Mouse (Mus musculus) thymus, postnatal 36 days (tissue): ENCODE data around the gene Dedd2.
A peak's percentile ranks its signal among the peaks of the same experiment; 100 is the strongest.

ENCODE experiments used
- DNase-seq, 2 experiments: peaks; one replicate each; pipeline ENCODE4 v3.0.0; 2022; ENCODE audit warnings: mixed read lengths in 2 of 2

Gene Dedd2

GRCm38 (mm10) chr7:25246079-25246758, 25.8 kb upstream of the Dedd2 start:
- DNase-seq = no peak

DNA sequence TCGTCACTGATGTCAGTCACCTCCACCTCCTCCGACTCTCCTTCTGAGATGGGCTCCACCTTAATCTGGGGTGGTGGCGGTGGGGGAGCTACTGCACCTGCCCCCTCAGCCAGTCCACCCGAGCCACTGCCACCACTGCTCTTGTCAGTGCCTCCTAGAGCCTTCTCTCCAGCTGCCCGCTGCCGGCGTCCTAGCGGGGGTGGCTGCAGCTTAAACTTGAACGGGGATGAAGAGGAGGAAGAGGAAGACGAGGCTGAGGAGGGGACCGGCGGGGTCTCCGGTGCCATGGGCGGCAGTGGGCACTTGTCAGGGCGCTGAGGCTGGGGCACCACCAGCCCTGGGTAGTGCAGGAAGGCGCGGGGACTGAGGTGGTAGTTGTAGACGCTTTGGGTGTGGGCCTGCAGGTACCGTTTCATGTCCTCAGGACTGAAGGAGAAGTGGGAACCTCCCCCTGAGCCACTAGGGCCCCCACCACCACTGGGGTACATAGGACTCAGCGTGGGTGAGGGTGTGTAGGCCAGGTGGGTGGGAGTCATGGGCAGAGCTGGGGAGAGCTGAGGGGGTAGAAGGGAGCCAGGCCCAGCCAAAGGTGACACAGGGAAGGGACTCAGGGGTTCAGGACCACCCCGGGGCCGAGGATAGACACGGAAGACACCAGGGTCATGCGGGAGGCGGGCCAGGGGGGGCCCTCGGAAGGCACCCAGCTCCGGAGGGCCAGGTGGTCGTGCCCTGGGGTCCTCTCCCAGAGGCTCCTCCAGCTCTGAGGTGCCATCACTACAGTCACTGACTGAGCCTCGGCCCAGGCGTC, 24.4 kb upstream of the Dedd2 start:
- no peak for DNase-seq

GRCm38 (mm10) chr7:25243361-25243760, 22.9 kb upstream of the Dedd2 start:
- DNase-seq = no peak

GRCm38 (mm10) chr7:25241062-25241461, 20.6 kb upstream of the Dedd2 start:
- DNase-seq = no peak

DNA sequence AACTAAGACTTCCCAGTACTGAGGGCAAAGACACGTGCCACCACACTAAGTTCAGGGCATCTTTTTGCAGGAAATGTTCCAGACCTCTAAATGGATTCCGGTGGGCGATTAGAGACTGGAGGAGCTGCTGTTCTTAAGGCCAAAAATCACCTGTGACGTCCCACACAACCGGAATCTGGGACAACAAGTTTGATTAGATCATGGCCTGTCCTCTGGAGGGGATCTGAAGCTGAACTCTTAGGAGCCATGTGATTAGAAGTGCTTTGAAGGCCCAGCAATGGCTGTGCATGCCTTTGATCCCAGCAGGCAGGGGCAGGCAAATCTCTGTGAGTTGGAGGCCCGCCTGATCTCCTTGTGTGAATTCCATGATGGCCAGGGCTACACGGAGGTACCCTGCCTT, 20.2 kb upstream of the Dedd2 start:
- no peak for DNase-seq

DNA sequence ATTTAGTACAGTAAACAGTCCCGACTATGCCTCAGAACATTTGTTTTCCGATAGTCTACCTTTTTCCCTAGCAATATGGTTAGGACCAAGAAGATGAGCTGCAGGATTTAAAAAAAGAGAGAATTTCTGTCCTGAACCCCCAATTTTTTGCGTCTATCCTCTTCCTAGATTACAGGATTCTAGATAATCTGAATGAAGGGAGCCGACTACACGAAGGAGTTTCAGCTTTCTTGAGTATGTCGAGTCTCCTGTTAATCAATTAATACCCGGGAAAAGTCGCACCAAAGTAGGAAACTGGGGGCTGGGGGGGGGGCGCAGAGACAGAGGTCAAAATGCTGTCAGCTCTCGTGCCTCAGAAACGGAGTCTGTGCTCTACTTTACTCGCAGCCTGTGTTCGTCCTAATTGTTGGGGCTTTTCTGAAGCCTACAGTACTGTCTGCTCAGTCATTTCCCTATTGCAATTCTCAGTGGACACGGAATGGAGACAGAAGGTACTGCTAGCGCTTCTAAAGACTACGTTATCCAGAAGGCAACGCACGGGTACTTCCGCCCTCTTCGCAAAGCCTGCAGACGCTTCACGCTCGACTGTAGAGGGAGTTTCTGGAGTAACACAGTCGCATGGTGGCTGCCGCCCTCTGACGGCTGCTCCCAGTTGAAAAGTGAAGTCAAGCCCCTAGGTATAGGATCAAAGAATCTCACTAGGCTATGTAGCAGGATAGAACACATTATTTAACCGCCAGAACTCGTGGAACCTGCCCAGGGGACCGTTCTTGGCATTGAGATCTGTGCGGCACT, 18.6 kb upstream of the Dedd2 start:
- DNase-seq = peak; percentile 80 to 91

DNA sequence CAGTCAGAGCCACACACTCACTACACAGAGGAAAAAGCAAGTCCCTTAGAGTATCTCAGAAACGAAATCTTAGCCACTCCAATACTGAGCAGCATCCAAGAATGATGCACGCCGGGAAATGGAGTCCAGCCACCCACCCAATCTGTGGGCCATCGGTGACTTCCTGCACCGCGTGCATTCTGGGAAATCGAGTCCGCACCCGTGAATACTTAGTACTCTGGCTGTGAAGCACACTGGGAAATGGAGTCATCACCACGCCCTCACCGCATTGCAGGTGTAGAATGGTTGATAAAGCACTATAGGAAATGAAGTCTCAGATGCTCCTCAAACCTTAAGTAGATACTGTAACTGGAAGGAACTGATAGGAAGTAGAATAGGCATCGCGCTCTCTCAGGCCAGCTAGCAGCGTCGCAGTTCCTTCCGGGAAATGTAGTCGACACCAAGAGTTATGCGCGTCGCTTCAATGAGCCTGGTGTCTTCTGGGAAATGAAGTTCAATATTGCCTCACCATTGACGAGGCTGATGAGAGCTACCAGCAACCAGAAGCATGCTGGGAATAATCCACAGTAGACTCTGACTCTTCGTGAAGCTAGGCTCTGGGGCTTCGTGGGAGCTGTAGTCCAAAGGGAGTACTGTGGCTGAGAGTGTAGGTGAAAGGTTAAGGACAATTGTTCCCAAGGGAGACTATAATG, 17.7 kb upstream of the Dedd2 start:
- peak; percentile 87 to 93 for DNase-seq

DNA sequence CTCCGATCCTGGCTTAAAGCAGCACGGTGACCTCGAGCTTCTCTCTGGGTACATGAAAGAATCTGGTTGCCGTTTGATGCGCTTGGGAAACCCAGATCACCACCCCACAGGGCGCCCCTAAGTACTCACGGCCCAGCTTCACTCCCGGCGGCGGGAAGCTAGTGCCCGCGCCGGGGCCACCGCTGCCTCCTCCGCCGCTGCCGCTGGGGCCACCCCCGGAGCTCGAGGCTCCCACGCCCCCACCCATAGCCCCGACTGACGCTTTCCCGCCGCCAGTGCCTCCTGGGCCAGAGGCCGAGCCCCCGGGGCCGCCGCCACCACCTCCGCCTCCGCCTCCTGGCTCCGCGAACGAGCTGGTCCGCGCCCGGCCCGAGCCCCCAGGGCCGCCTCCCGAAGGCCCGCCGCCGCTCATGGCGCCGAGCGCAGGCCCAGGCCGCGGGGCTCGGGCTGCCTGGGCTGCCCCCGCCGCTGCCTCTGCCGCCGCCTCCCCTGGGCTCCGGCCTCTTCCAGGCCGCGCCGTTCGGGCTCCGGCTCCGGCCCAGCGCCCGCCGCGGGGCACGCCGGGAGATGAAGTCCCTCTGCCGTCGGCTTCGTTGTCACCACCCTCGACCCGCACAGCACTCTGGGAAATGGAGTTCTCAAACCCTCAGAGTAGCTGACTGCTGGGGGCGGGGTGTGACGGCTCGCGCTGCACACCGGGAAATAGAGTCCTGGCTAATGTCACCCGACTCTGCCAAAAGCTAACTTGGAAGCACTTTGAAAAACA, 17.0 kb upstream of the Dedd2 start, which contains the start of gene Gsk3a:
Gsk3a (minus strand) TSS at position 603 of the 766 bp plus-strand sequence.
- DNase-seq = peak; percentile 96 to 98

DNA sequence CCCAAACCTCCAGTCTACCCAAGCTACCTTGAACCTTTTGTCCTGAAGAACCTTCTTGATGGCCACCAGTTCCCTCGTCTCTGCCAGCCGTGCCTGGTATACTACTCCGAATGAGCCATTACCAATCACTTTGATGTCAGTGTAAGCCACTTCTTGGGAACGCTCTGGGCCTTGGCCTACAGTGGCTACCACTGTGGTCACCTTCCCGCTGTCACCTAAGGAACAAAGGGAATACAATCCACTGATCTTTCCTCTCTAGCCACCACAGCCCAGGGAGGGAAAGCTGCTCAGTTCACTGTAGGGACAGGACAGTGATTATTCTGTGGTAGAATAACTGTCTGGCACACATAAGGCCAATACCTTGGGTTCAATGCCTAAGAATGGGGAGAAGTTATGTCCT, 15.1 kb upstream of the Dedd2 start:
- DNase-seq = peak in 1 of 2 experiments; percentile 10

DNA sequence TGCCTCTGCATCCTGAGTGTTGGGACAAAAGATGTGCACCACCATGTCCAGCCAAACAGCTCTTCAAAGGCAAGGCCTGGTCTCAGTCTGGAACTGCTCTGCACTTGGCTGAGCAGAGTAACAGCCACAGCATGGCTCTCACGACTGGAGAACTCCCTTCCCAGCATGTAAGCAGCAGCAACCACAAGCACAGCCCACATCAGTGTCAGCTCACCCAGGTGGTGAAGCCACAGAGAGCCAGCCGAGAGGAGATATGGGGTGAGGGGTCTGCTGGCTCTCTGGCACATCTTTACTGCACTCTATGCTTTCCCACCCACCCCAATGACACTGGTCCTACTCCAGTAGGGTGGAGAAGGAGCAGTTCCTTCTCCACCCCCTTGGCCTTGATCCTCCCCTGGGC, 12.6 kb upstream of the Dedd2 start:
- peak; percentile 74 to 83 for DNase-seq

DNA sequence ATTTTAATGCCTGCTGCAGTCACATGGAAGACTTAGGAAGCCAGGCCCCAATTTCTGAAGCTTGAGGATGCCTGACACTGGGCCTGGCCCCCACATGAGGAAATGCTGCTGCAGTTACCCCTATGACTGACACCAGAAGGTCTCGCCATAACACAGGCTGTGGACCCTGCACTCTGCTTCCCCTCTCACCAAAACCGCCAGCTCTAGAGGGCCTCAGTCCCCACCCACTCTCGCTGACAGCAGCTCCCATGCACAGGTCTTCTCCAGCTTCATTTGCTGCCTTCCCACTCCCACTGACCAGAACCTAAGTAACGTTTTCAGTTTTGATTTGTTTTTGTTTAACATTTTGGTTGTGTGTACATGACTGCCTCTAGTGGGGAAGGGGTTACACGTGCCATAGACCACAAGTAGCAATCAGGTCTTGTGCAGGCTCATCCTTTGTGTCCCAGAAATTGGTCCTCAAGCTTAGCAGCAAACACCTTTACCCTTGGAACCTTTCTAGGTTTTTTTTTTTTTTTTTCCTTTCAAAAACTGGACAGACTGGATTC, 11.8 kb upstream of the Dedd2 start:
- DNase-seq = peak in 1 of 2 experiments; percentile 57

DNA sequence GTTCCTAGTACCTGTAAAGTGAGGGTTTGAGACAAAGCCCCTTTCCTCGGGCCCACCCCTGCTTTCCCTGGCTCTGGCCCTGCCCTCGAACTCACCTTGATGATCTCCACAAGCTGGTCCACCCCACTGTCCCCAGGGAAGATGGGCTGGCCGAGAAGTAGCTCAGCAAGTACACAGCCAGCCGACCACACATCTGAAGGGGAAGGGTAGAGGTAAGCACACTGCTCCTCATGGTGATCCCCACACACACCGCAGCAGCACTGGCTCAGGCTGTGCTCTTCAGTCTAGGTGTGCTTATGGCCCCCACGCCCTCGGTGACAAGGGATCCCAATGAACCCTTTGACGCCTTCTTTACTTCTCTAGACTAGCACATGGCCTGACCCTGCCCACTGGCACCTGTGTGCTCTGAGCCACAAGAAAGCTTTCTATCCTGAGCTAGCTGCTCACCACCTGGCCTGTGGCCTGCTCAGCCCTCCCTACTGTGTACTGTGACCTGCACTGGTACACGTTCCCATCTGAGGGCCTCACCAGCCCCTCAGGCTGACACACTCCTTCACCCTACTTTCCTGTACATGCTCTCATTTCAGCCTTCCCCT, 10.4 kb upstream of the Dedd2 start:
- peak in 1 of 2 experiments; percentile 63 for DNase-seq

GRCm38 (mm10) chr7:25227523-25228300, 7.3 kb upstream of the Dedd2 start:
- DNase-seq = no peak

- no peak for DNase-seq
Observed at GRCm38 (mm10) chr7:25222275-25222967, 2.0 kb upstream of the Dedd2 start.

DNA sequence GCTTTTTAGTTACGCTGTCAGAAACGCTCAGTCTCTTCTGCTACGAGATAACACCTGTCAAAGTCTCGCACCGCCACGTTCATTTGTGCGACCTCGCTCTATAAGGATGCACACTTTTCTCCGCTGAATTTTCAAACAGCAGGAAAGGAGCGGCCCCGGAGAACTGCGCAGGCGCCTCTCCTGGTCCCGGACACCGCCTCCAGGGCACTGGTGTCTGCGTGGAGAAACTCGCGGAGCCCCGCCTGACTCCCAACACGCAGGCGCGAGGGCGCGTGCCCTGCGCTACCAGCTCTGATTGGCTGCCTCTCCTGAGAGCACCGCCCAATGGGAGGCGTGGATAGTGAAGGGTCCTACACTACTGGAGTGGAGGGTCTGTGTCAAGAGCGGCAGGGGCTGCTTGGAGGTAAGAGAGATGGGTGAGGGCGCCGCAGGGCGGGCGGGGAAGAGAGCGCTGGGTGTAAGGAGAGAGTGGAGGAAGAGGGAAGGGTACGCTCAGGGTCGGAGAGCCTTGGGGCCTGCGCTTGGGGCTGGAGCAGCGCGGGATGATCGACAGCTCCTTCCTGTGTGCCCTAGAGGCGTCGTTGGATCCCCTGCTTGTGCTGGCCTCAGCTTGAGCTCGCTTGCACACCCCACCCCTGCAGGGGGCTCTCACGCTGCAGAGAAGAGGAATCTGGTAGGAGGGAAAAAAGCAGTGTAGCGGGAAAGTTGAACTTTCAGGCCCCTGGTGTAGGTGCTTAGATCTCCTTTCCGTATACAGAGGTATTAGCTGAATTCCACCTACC, 878 bp upstream of the Dedd2 start, which contains the start of gene Zfp526:
Zfp526 (plus strand) TSS at position 324 of the 782 bp plus-strand sequence.
- DNase-seq = peak; percentile 98 to 100

DNA sequence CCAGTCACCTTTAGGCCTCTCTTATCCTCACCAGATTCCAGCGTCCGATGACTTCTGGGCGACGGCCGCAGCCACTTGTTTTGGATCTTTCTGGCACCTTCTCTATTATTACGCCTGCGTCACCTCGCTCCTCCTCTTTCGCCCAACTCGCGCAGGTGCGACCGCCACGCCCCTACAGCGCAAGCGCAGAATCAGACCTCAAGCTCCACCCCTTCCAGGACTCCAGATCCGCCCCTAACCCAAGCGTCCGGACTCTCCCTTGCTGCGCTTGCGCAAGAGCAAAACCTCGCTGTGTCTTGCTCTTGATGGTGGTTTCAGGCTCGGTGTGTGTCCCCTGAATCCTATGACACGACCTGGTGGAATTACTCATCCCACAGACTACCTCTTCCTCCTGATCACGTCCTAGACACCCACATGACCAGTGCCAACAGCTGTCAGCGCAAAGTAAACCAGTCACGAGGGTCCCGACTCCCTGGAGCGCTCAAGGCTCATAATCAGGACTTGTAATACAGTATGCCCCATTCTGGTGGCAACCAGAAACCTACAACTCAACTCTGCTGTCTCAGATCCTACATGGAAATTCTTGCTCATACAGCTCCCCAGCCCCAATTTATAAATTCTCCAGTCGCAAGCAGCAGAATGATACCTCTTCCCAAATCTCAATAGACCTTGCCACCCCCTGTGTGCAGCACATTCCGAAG, 509 bp downstream of the Dedd2 start:
- DNase-seq = peak; percentile 96 to 97

DNA sequence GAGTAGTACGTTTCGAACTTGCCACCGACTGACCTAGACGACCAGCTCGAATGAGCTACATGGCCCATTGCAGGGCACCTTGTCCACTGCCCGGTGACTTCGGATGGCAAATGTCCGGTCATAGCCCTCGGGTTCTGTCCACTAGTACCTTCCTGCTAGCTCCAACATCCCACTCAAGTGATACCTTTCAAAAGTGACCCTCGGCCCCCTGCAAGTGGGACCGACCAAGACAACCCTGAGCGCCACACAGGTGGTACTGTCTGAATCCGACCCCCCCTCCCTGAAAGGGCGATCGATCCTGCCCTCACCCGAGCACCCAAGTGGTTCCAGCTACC, 1.0 kb downstream of the Dedd2 start:
- DNase-seq = no peak
